Mouse (Mus musculus) liver, embryonic 11.5 days (tissue): ENCODE results near the gene Snrpa1. TPM values are rescaled to one million over a fixed set of nuclear protein-coding genes. Genes with fewer than 3 reads are reported as not detected.

Source experiments
- ATAC-seq: fragments of 200-750 bp; cut with Nextera tagmentation; replicated peaks from 2 replicates; pipeline ENCODE4 v1.8.0; 2017; ENCODE audit warnings: moderate number of reproducible peaks, mild to moderate bottlenecking, moderate TSS enrichment, moderate library complexity; ENCODE audit not compliant: low FRiP score
- DNase-seq: peaks from one replicate; pipeline ENCODE4 v3.0.0-alpha.2; 2017; ENCODE audit warnings: low spot score
- H3K27ac ChIP-seq: fragments of 300-500 bp; sonication (generic); 2 replicates; pipeline ENCODE4 v1.5.1; 2014; ENCODE audit warnings: mild to moderate bottlenecking, low read depth, low read length, control low read depth
- H3K27me3 ChIP-seq: fragments of 300-500 bp; sonication (generic); replicated peaks from 2 replicates; pipeline ENCODE4 v1.6.1; 2014; ENCODE audit warnings: low read length, mixed read lengths; ENCODE audit not compliant: control insufficient read depth, insufficient read depth
- H3K36me3 ChIP-seq: fragments of 300-500 bp; sonication (generic); 2 replicates; pipeline ENCODE4 v1.6.1; 2014; ENCODE audit warnings: mild to moderate bottlenecking, low read length, moderate library complexity, mixed read lengths; ENCODE audit not compliant: control insufficient read depth, insufficient read depth
- H3K4me1 ChIP-seq: fragments of 300-500 bp; sonication (generic); replicated peaks from 2 replicates; pipeline ENCODE4 v1.6.1; 2014; ENCODE audit warnings: low read length, mixed read lengths; ENCODE audit not compliant: control insufficient read depth, insufficient read depth
- H3K4me2 ChIP-seq: fragments of 300-500 bp; sonication (generic); 2 replicates; pipeline ENCODE4 v1.6.1; 2014; ENCODE audit warnings: mild to moderate bottlenecking, control low read depth, moderate library complexity
- H3K4me3 ChIP-seq: fragments of 300-500 bp; sonication (generic); 2 replicates; pipeline ENCODE4 v1.5.1; 2014; ENCODE audit warnings: low read depth, low read length, control low read depth
- H3K9ac ChIP-seq: fragments of 300-500 bp; sonication (generic); 2 replicates; pipeline ENCODE4 v1.6.1; 2014; ENCODE audit warnings: low read depth, low read length, control low read depth
- H3K9me3 ChIP-seq: fragments of 300-500 bp; sonication (generic); 2 replicates; pipeline ENCODE4 v1.6.1; 2016; ENCODE audit warnings: low read length, inconsistent platforms, mixed read lengths; ENCODE audit not compliant: control insufficient read depth
- WGBS: fragments of 180-500 bp; shearing (Covaris S2); extraction: QIAGEN DNeasy Blood & Tissue Kit; methylation state at CpG from one replicate; pipeline ENCODE4 v1.1.7; 2014; 5-methylcytosine and 5-hydroxymethylcytosine counted together
- polyA plus RNA-seq: library from polyadenylated mRNA; unstranded; fragments of >200 nt; fragmentation: Nextera tagmentation; extraction: Ambion mirVana; gene quantifications from 2 replicates; pipeline ENCODE4 v1.2.1, GENCODE M21; 2014

Gene Snrpa1
- polyA plus RNA-seq, 1 experiment from 2014 or later: 237 TPM

DNA sequence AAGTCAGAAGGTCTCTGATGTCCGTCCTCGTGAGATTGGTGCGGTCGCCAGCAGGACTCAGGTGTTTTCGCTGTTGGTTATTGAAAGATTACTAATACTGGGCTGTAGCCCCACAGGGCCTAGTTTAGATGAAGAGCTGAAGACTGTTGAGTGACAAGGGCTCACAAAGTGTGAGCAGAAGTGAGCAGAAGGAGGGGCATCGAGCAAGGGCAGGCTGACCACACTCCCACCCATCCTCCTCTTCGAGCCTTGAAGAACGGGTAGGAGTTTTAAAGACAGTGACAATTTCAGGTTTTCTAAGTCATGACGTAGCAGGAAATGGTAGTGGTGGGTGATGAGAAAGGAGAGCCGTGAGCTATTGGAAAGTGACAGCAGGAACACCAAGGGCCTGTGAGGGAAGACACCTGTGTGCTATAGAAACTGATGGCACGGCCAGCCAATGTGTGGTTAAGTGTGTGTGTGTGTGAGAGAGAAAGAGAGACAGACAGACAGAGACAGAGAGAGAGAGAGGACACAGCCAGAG, 57.1 kb downstream of the Snrpa1 start:
- H3K27ac ChIP-seq: no peak overlapping the region
- peaks cover 3% of the 10 kb centered on the region; the same call in 1 of the 2 replicates for H3K36me3 ChIP-seq
- H3K27me3 ChIP-seq: no peaks in the 10 kb centered on the region
- DNase-seq (no peak), ATAC-seq (no peak)
- peak overlapping the region; percentile 58 for H3K4me2 ChIP-seq
- H3K4me3 ChIP-seq: 0 out of 2 replicates have a peak overlapping the region, but pooled peaks have one; percentile 12
- 60% methylated on average over 11 of the region's 11 CpGs for WGBS
- peaks cover 83% of the 10 kb centered on the region for H3K4me1 ChIP-seq
- no peaks in the 10 kb centered on the region for H3K9me3 ChIP-seq
- H3K9ac ChIP-seq: peak overlapping the region; percentile 40

DNA sequence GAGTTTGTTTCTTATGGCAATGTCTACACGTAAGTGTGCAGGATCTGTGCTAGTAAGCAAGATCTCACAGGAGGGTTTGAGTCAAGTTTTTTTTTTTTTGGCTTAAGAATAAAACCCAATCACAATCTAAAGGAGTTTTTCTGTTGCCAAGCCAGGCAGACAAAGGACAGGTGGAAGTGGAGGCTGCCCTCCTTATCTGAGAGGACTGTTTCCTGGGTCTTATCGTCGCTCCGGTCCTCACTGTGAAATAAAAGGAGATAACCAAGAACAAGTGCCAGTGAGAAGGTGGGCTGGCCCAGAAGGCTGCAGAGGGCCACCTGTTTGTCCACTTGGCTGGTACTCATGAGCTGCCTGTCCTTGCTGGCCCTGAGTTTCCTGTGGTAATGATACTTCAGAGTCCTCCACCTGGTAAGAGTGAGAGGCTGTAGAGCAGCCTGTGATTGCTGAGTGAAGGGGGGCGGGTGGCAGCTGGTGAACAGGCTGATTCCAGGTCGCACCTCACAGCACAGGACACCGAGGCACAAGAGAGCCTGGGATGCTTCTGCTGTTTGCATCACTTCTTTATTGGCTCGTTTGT, 58.2 kb downstream of the Snrpa1 start:
- Histone ChIP-seq H3K9ac (peak overlapping the region; percentile 40; the same call in 1 of the 2 replicates), H3K9me3 (no peaks in the 10 kb centered on the region), H3K4me3 (no peak overlapping the region), H3K27ac (no peak overlapping the region), H3K4me1 (peaks cover 86% of the 10 kb centered on the region), H3K36me3 (peaks cover 3% of the 10 kb centered on the region; the same call in 1 of the 2 replicates), H3K27me3 (no peaks in the 10 kb centered on the region), H3K4me2 (peak overlapping the region; percentile 58)
- WGBS: 44% methylated on average over 8 of the region's 8 CpGs
- DNase-seq: no peak
- ATAC-seq: no peak

DNA sequence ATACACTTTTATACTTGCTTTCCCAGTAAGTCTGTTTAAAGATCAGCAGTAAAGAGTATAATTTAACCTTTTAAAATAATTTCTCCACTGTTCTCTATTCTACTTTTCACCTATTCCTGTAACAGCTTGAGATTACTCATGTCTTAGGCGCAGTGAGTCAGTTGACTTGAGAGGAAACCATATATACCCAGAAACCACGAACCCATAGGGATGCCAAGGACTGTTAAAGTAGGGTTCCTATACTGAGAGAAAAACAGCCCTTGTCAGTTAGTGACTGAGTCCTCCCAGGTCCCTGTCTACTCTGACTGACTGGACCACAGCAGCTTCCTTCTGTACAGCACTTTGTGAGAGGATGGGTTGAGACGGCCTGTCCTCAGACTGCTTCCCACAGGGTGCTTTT, 59.2 kb downstream of the Snrpa1 start:
- Histone ChIP-seq H3K27ac (peak overlapping the region; percentile 62; the same call in 1 of the 2 replicates), H3K9ac (no peak overlapping the region), H3K4me1 (peaks cover 81% of the 10 kb centered on the region), H3K36me3 (peaks cover 3% of the 10 kb centered on the region; the same call in 1 of the 2 replicates), H3K27me3 (no peaks in the 10 kb centered on the region), H3K9me3 (no peaks in the 10 kb centered on the region), H3K4me3 (no peak overlapping the region), H3K4me2 (no peak overlapping the region)
- 72% methylated on average over 3 of the region's 3 CpGs for WGBS
- no peak for DNase-seq
- no peak for ATAC-seq

DNA sequence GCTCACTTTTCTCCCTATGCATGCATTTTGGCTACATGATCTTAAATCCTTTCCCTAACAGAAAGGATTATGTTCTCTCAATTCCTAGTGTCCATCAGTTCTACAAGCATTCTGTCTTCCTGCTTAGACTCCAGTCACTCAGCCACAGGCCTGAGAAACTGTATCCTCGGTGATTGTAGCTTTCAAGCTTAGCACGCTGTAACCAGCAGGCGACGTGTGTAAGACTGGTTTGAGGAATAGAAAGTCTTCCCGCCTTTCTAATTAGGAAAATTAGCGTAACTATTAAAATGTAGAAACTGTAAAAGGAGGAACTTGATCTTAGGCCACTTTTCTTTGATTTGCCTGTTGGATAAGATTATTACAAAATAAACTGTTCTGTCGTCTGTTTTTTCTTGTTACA, 60.0 kb downstream of the Snrpa1 start:
- H3K4me2 ChIP-seq: no peak overlapping the region
- H3K27ac ChIP-seq: no peak overlapping the region
- no peaks in the 10 kb centered on the region for H3K9me3 ChIP-seq
- no peak for DNase-seq
- no peaks in the 10 kb centered on the region for H3K27me3 ChIP-seq
- H3K4me1 ChIP-seq: peaks cover 77% of the 10 kb centered on the region
- H3K4me3 ChIP-seq: no peak overlapping the region
- WGBS: 84% methylated on average over 7 of the region's 7 CpGs
- ATAC-seq: no peak
- no peak overlapping the region for H3K9ac ChIP-seq
- peaks cover 3% of the 10 kb centered on the region; the same call in 1 of the 2 replicates for H3K36me3 ChIP-seq

DNA sequence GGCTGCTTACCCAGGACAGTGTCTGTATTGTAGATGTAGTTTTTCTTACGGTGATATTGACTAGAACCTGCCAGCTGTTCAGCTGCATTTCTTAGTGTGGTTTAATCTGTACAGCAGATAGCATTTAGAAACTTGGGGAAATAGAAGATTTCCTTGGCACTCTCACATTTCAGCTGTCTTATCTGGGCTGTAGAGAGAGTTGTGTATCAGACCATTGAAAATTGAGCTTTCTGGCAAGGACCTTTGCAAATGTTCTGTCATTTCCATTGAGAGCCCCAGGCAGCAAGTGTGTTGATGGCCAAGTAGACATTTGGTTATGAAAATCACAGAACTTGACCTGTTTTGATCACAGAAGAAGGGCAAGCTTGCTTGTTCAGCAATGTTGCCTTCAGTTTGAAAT, 61.3 kb downstream of the Snrpa1 start:
- peaks cover 67% of the 10 kb centered on the region for H3K4me1 ChIP-seq
- no peaks in the 10 kb centered on the region for H3K9me3 ChIP-seq
- no peak overlapping the region for H3K4me2 ChIP-seq
- no peak overlapping the region for H3K4me3 ChIP-seq
- no peaks in the 10 kb centered on the region for H3K27me3 ChIP-seq
- ATAC-seq (no peak), DNase-seq (no peak)
- H3K27ac ChIP-seq: no peak overlapping the region
- 43% methylated on average over 1 of the region's 1 CpGs for WGBS
- peaks cover under 1% of the 10 kb centered on the region for H3K36me3 ChIP-seq
- no peak overlapping the region for H3K9ac ChIP-seq

DNA sequence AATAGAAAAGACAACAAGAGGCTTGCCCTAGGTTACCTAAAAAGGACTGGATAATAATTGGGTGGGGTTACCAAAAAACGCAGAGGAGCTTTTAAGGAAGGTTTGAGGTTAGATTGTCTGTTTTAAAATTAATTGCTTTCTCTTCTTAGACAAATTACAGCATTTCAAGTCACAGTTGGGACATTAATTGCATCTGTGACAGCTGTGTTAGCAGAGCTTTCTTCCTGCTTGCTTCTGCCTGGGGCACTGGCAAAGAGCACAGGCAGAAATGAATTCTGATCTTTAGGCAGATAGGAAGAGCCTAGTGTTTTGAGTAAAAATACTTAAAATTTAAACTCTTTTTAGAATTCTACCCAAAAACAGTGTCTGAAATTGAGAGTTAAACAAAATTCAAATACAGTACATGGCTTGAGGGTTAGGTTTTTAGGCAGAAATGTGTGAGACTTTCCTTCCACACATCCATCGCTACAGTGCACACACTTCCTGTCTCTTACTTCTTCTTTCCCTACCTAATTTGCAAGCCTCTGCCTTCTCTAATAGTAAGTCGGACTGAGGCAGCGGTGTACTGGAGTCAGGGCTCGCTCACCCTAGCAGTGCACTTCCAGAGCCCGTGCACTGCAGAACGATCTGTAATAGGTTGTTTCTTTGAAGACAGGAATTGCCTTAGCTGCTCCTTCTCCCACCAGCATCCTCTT, 62.0 kb downstream of the Snrpa1 start:
- Histone ChIP-seq H3K4me3 (no peak overlapping the region), H3K9ac (no peak overlapping the region), H3K9me3 (no peaks in the 10 kb centered on the region), H3K4me1 (peaks cover 60% of the 10 kb centered on the region), H3K27me3 (no peaks in the 10 kb centered on the region), H3K27ac (no peak overlapping the region), H3K4me2 (no peak overlapping the region), H3K36me3 (peaks cover 6% of the 10 kb centered on the region)
- DNase-seq: no peak
- 55% methylated on average over 7 of the region's 7 CpGs for WGBS
- no peak for ATAC-seq

Other genes with a start within 250 kb of the Snrpa1 start
- 1.3 and 1.8 TPM in 2 replicates for gene Pcsk6, start 197.3 kb upstream of the Snrpa1 start, polyA plus RNA-seq
- gene Gm45213, start 15.4 kb upstream of the Snrpa1 start, polyA plus RNA-seq: not detected in 2 replicates
- 103 and 110 TPM in 2 replicates for gene Selenos, start 20.6 kb downstream of the Snrpa1 start, polyA plus RNA-seq
- gene Chsy1, start 50.5 kb downstream of the Snrpa1 start, polyA plus RNA-seq: 22.4 and 23.1 TPM in 2 replicates